Mouse (Mus musculus): ENCODE data around the gene Lypd4. TPM values are rescaled to one million over a fixed set of nuclear protein-coding genes. Genes with fewer than 3 reads are reported as not detected.

The Lypd4 gene
- not detected in 2 replicates for polyA plus RNA-seq (2015; fragmentation: Nextera tagmentation; extraction: Ambion mirVana)

DNA sequence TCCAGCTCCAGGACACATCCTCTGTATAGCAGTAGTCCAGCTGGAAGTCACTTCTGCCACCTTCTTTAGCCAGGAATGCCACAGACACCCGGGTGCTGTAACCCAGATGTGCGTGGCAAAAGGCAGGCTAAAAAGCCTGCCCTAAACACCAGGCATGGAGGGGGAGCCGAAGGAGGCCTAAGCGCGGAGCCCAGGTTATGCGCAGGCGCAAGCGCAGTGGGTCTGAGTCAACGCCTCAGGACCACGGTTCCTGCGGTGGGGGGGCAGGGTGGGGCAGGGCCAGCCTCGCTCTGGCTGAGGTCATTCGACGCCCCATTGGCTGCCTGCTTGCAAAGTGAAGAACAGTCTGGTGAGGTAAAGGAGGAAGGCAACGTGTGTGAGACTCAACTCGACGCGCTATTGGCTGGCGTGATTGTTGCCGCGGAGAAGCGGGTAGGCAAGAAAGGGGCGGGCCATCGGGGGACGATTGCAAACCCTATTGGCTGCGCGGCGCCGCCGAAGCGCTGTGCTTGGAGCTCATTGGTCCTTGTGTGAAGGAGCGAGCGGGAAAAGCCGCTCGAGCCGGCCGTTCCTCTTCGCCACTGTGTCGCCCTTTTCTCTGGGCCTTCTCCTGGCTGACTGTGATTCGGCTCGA lies at the start of gene Lypd4, which contains the start of gene Dmrtc2:
TSS of gene Lypd4 (minus strand) at position 410 of the 634 bp plus-strand sequence.
TSS of gene Dmrtc2 (plus strand) at position 526 of the 634 bp plus-strand sequence.
- ATAC-seq: peak; percentile 50; the same call in 1 of the 2 replicates

DNA sequence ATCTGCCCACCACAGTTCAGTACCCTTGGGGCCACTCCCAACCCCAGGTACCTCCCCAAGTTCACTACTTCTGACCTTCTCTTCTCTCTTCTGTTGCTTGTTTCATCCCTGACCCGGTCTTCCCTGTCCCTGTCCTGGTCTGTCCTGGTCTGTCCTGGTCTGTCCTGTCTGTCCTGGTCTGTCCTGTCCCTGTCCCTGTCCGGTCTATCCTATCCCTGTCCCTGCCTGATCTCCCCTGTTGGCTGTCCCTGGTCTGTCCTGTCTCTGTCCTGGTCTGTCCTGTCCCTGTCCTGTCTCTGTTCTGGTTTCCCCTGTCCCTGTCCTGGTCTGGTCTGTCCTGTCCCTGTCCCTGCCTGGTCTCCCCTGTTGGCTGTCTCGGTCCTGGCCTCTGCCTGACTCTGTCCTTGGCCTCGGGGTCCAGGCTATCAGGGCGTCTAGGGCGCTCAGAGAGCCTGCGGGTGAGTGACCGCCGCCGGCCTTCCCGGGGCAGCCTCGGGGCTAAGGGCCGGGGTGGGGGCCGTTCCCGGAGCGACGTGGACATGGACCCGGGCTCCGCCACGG lies 49.1 kb upstream of the Lypd4 start:
- WGBS: 93% methylated on average over 20 of the region's 20 CpGs
- H3K4me3 ChIP-seq (replicated peaks): no peak overlapping the region
- no peaks in the 10 kb centered on the region for H3K4me1 ChIP-seq (replicated peaks)
- H3K36me3 ChIP-seq: peaks cover 73% of the 10 kb centered on the region
- H3K9ac ChIP-seq (replicated peaks): no peak overlapping the region
- H3K27me3 ChIP-seq: no peaks in the 10 kb centered on the region
- no peak overlapping the region for H3K4me2 ChIP-seq (replicated peaks)
- H3K27ac ChIP-seq: no peak overlapping the region
- ATAC-seq: peak; percentile 40; the same call in 1 of the 2 replicates
- H3K9me3 ChIP-seq: no peaks in the 10 kb centered on the region

More for the DNA sequence above, at the start of gene Lypd4, which contains the start of gene Dmrtc2:
- Histone ChIP-seq H3K9me3 (no peaks in the 10 kb centered on the region), H3K4me2 (replicated peaks) (no peak within 1 kb of the TSS), H3K36me3 (no peaks in the 10 kb centered on the region), H3K27me3 (peaks cover 8% of the 10 kb centered on the region), H3K27ac (no peak within 1 kb of the TSS), H3K4me1 (replicated peaks) (no peaks in the 10 kb centered on the region), H3K9ac (replicated peaks) (no peak within 1 kb of the TSS), H3K4me3 (replicated peaks) (no peak within 1 kb of the TSS)
- 50% methylated on average over 39 of the region's 41 CpGs for WGBS

DNA sequence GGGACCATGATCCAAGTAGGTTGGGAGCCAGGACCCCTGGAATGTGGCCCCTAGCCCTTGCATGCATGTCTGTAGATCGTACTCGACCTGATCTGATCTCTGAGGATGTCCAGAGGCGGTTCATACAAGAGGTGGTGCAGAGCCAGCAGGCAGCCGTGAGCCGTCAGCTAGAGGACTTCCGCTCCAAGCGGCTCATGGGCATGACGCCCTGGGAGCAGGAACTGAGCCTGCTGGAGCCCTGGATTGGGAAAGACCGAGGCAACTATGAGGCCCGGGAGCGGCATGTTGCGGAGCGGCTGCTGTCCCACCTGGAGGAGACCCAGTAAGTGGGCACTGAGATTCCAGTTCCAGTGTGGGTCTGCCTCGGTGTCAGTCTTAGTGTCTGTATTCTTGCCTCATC lies 42.7 kb upstream of the Lypd4 start:
- 95% methylated on average over 14 of the region's 14 CpGs for WGBS
- H3K4me1 ChIP-seq (replicated peaks): no peaks in the 10 kb centered on the region; the same call in 1 of the 2 replicates
- ATAC-seq: no peak
- no peaks in the 10 kb centered on the region for H3K9me3 ChIP-seq
- no peak overlapping the region for H3K27ac ChIP-seq
- no peaks in the 10 kb centered on the region for H3K27me3 ChIP-seq
- no peak overlapping the region for H3K4me2 ChIP-seq (replicated peaks)
- H3K9ac ChIP-seq (replicated peaks): no peak overlapping the region
- H3K4me3 ChIP-seq (replicated peaks): no peak overlapping the region
- H3K36me3 ChIP-seq: peaks cover 53% of the 10 kb centered on the region

DNA sequence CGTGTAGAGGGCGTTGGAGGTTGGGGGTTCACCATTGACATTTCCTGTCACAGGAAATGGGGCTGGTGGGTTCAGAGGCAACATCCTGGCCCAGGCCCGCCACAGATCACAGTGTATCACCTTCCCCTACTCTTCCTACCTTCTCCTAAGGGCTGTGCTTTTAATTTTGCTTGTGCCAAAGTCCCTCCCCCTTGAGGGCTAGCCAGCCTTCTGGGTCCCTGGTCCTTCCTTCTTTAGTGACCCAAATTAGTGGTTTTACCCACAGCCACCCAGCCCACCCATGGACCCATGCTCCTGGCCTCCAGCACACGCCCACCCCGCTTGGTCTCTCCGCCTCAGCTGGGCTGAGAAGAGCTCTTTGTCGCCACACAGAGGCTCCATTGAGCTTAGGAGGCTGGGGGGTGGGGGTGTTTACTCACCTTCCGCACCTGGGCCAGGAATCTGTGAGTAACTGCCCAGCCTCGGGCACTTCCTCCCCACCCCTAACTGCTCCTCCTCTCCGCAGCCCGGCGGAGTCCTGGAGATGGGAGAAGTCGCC lies 37.5 kb upstream of the Lypd4 start:
- H3K9ac ChIP-seq (replicated peaks): no peak overlapping the region; the same call in 1 of the 2 replicates

DNA sequence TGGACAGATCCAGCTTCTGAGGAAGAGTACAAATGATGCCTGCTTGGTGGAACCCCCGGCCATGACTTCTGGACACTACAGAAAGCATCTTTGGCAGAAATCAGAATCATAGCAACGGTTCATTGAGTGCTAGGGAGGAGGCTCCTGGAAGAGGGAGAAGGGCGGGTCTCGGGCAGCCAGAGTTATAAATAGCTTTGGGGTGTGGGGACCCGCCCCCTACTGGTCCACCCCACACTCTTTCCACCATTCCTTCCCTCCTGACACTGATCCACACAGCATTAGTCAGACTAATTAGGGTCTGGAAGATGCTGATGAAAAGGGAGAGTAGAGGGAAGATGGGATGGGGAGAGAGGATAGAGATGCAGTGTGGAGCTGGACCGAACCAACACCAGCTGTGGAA lies 36.8 kb upstream of the Lypd4 start:
- 47% methylated on average over 6 of the region's 6 CpGs for WGBS
- ATAC-seq: no peak
- Histone ChIP-seq H3K9me3 (no peaks in the 10 kb centered on the region), H3K27ac (no peak overlapping the region), H3K9ac (replicated peaks) (no peak overlapping the region), H3K4me3 (replicated peaks) (no peak overlapping the region), H3K4me1 (replicated peaks) (peaks cover 42% of the 10 kb centered on the region), H3K4me2 (replicated peaks) (no peak overlapping the region), H3K27me3 (no peaks in the 10 kb centered on the region), H3K36me3 (peaks cover 22% of the 10 kb centered on the region)

More for the DNA sequence above, 37.5 kb upstream of the Lypd4 start:
- no peak for ATAC-seq
- peaks cover 29% of the 10 kb centered on the region for H3K36me3 ChIP-seq
- no peak overlapping the region for H3K4me2 ChIP-seq (replicated peaks)
- H3K4me3 ChIP-seq (replicated peaks): no peak overlapping the region
- H3K27me3 ChIP-seq: no peaks in the 10 kb centered on the region
- H3K27ac ChIP-seq: no peak overlapping the region
- H3K9me3 ChIP-seq: no peaks in the 10 kb centered on the region
- peaks cover 42% of the 10 kb centered on the region for H3K4me1 ChIP-seq (replicated peaks)
- WGBS: 41% methylated on average over 13 of the region's 13 CpGs

DNA sequence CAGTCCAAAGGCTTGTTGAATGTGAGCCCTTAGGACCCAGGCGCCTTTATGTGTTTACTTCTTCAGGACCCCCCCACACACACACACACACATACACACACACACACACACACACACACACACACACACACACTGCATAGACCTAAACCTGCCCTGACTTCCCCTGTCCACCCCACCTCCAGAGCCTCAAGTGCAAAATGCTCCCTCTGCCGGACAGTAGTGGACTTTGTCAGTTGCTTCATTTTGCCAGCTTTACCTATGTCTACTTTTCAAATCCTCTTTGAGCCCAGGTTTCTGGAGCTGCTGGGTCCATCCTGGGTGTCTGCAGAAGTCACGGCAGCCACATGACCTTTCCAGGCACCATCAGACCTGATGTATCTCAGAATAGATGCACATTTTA lies 35.2 kb upstream of the Lypd4 start:
- Histone ChIP-seq H3K27ac (peak overlapping the region; percentile 83), H3K4me2 (replicated peaks) (peak overlapping the region; percentile 82), H3K4me3 (replicated peaks) (peak overlapping the region; percentile 68), H3K4me1 (replicated peaks) (peaks cover 42% of the 10 kb centered on the region), H3K36me3 (peaks cover 15% of the 10 kb centered on the region), H3K27me3 (no peaks in the 10 kb centered on the region), H3K9ac (replicated peaks) (peak overlapping the region; percentile 75), H3K9me3 (no peaks in the 10 kb centered on the region)
- peak; percentile 35 for ATAC-seq
- WGBS: 22% methylated on average over 3 of the region's 3 CpGs

DNA sequence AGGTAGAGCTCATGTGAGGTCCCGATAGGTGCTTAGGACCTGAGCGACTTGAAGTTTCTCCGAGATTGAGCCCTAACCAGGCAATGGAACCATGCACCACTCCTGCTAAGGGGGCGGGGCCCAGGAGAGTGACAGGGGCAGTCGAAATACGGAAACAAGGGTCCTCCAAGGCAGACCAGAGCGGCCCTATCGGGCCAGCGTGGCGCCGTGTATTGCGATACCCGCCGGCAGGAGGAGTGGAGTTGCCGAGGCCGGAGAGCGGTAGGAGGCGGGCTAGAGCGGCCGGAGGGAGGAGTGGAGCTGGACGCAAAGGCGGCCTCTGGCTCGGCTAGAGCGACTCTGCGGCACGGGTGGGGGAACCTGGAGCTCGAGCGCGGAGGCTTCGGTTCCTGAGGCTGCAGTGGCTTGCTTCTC lies 34.3 kb upstream of the Lypd4 start:
- peak; percentile 97 for ATAC-seq
- Histone ChIP-seq H3K36me3 (peaks cover 13% of the 10 kb centered on the region), H3K27ac (peak overlapping the region; percentile 83), H3K4me2 (replicated peaks) (peak overlapping the region; percentile 82), H3K9ac (replicated peaks) (peak overlapping the region; percentile 75), H3K27me3 (no peaks in the 10 kb centered on the region), H3K9me3 (no peaks in the 10 kb centered on the region), H3K4me1 (replicated peaks) (peaks cover 42% of the 10 kb centered on the region), H3K4me3 (replicated peaks) (peak overlapping the region; percentile 68)
- WGBS: under 1% methylated on average over 30 of the region's 30 CpGs

DNA sequence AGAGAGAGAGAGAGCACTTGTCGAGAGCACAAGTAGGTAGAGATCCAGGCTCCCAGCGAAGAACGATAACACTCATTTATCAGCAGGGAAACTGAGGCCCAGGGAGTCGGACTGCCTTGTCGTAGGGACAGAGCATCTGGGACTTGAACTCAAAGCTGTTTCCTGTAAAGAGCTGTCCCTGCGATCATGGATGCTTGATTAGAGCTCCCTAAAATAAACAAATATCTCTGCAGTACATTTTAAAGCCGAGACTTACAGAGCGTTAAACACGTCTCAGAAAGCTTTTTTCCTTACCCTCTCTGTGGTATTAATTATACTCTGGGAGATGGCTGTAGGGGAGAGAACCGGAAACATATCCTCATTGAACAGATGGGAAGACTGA lies 33.7 kb upstream of the Lypd4 start:
- H3K9ac ChIP-seq (replicated peaks): peak overlapping the region; percentile 77; the same call in 1 of the 2 replicates
- 46% methylated on average over 10 of the region's 10 CpGs for WGBS
- no peak overlapping the region for H3K27ac ChIP-seq
- peaks cover 6% of the 10 kb centered on the region for H3K36me3 ChIP-seq
- peak overlapping the region; percentile 68 for H3K4me3 ChIP-seq (replicated peaks)
- H3K4me2 ChIP-seq (replicated peaks): peak overlapping the region; percentile 82
- no peaks in the 10 kb centered on the region for H3K27me3 ChIP-seq
- H3K9me3 ChIP-seq: no peaks in the 10 kb centered on the region
- ATAC-seq: no peak
- H3K4me1 ChIP-seq (replicated peaks): peaks cover 42% of the 10 kb centered on the region

DNA sequence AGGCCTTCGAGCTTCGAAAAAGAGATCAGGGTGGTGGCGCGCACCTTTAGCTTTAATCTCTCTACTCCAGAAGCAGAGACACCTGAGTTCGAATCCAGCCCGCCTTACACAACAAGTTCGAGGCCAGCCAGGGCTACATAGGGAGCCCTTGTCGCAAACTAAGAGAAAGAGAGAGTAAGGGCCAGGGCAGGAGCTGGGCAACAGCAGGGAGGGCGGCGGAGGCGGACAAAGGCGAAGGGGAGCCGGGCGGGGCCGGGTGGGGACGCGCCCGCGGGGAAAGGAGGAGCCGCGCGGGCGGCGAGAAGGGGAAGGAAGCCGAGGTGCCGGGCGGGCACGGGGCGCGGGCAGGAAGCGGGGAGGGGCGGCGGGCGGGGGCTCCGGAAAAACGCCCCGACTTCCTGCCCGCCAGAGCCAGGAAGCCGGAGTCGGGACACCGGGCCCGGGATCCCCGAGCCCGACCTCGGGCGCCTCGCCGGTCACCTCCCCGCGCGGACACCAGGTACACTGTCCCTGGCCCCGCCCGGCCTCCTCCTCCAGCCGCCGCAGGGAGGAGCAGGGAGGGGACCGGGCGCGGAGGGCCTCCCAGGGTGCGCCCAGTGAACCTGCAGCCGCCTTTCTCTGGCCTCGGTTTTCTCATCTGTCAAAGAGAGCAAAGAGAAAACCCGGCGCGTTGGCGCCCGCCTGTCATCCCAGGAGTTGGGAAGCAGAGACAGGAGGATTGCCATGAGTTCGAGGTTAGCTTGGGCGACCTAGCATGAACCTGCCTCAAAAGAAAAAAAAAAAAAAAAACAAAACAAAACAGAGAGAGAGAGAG lies 33.1 kb upstream of the Lypd4 start, which contains the start of gene Arhgef1:
TSS of gene Arhgef1 (plus strand) at position 283 of the 814 bp plus-strand sequence.
- H3K27ac ChIP-seq: peak within 1 kb of the TSS; percentile 51; the same call in 1 of the 2 replicates

DNA sequence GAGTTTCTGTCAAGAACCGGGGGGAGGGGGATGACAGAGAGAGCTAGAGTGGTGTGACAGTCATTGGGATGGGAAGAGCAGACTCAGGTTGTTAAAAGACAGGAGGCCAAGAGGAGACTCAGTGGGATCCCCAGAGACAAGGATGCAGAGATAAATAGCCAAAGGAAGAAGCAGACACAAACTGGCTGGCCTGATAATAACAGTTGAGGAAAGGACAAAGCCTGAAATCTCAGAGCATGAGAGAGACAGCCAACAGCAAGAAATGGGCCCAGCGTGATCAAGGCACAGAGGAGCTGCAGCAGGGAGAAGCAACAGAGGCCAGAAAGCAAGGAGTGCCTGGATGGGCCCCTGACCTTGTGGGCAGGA lies 32.5 kb upstream of the Lypd4 start:
- no peaks in the 10 kb centered on the region for H3K9me3 ChIP-seq

More for the DNA sequence above, 33.1 kb upstream of the Lypd4 start, which contains the start of gene Arhgef1:
- peak within 1 kb of the TSS; percentile 77 for H3K9ac ChIP-seq (replicated peaks)
- H3K4me3 ChIP-seq (replicated peaks): peak within 1 kb of the TSS; percentile 68
- 0 out of 2 replicates have a peak, but pooled peaks cover under 1% of the 10 kb centered on the region for H3K36me3 ChIP-seq
- H3K4me2 ChIP-seq (replicated peaks): peak within 1 kb of the TSS; percentile 82
- WGBS: 6% methylated on average over 50 of the region's 68 CpGs
- H3K27me3 ChIP-seq: no peaks in the 10 kb centered on the region
- peaks cover 42% of the 10 kb centered on the region for H3K4me1 ChIP-seq (replicated peaks)
- no peak for ATAC-seq
- H3K9me3 ChIP-seq: no peaks in the 10 kb centered on the region

DNA sequence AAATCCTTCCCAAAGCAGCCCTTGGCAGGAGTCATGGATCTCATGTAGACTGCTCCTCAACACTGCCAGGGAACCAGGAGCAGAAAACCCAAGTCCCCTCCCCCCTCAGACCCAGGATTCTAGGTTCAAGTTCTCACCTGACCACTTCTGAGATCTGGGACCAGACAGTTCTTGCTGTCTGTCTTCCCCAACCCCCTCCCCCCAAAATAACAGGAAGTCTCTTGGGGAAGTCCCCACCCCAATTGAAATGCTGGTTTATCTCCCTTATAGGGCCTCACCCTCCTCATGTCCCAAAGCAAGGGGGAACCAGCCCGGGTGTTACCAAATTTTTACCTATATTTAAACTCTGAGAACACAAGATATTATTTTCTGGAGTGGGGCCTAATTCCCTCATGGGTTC lies 32.1 kb upstream of the Lypd4 start:
- Histone ChIP-seq H3K4me2 (replicated peaks) (no peak overlapping the region), H3K27ac (0 out of 2 replicates have a peak overlapping the region, but pooled peaks have one; percentile 1)
- WGBS: 82% methylated on average over 1 of the region's 1 CpGs

More for the DNA sequence above, 32.5 kb upstream of the Lypd4 start:
- no peak overlapping the region for H3K9ac ChIP-seq (replicated peaks)
- H3K4me1 ChIP-seq (replicated peaks): peaks cover 42% of the 10 kb centered on the region
- no peak for ATAC-seq
- no peaks in the 10 kb centered on the region for H3K36me3 ChIP-seq
- no peaks in the 10 kb centered on the region for H3K27me3 ChIP-seq
- H3K4me2 ChIP-seq (replicated peaks): peak overlapping the region; percentile 82
- peak overlapping the region; percentile 68 for H3K4me3 ChIP-seq (replicated peaks)
- peak overlapping the region; percentile 51; the same call in 1 of the 2 replicates for H3K27ac ChIP-seq
- WGBS: 65% methylated on average over 2 of the region's 2 CpGs

More for the DNA sequence above, 32.1 kb upstream of the Lypd4 start:
- no peaks in the 10 kb centered on the region for H3K9me3 ChIP-seq
- no peak for ATAC-seq
- no peaks in the 10 kb centered on the region for H3K36me3 ChIP-seq
- H3K9ac ChIP-seq (replicated peaks): no peak overlapping the region
- no peaks in the 10 kb centered on the region for H3K27me3 ChIP-seq
- no peak overlapping the region for H3K4me3 ChIP-seq (replicated peaks)
- peaks cover 38% of the 10 kb centered on the region for H3K4me1 ChIP-seq (replicated peaks)
